Mouse (Mus musculus) lung, postnatal 0 days (tissue): ENCODE measurements around the gene Shisa2. TPM values are rescaled to one million over a fixed set of nuclear protein-coding genes. Genes with fewer than 3 reads are reported as not detected.

Experiments
- ATAC-seq: fragments of 200-750 bp; cut with Nextera tagmentation; 2 replicates; pipeline ENCODE4 v1.8.0; 2017; ENCODE audit warnings: moderate library complexity
- DNase-seq: peaks from one replicate; pipeline ENCODE4 v3.0.0-alpha.2; 2016; ENCODE audit warnings: low spot score
- H3K27ac ChIP-seq: fragments of 300-500 bp; sonication (generic); 2 replicates; pipeline ENCODE4 v1.5.1; 2014; ENCODE audit warnings: antibody characterized with exemption, mild to moderate bottlenecking, low read length, mixed read lengths
- H3K27me3 ChIP-seq: fragments of 300-500 bp; sonication (generic); replicated peaks from 2 replicates; pipeline ENCODE4 v1.6.1; 2014; ENCODE audit warnings: low read length, mixed read lengths; ENCODE audit not compliant: insufficient read depth
- H3K36me3 ChIP-seq: fragments of 300-500 bp; sonication (generic); 2 replicates; pipeline ENCODE4 v1.6.1; 2014; ENCODE audit warnings: low read length, mixed read lengths; ENCODE audit not compliant: insufficient read depth
- H3K4me1 ChIP-seq: fragments of 300-500 bp; sonication (generic); 2 replicates; pipeline ENCODE4 v1.6.1; 2014; ENCODE audit warnings: antibody characterized with exemption, low read depth, low read length, mixed read lengths; ENCODE audit not compliant: insufficient read depth
- H3K4me2 ChIP-seq: fragments of 300-500 bp; sonication (generic); replicated peaks from 2 replicates; pipeline ENCODE4 v1.6.1; 2014; ENCODE audit warnings: low read depth, mild to moderate bottlenecking, low read length, moderate library complexity, mixed read lengths
- H3K4me3 ChIP-seq: fragments of 300-500 bp; sonication (generic); 2 replicates; pipeline ENCODE4 v1.5.1; 2014; ENCODE audit warnings: low read depth, low read length
- H3K9ac ChIP-seq: fragments of 300-500 bp; sonication (generic); replicated peaks from 2 replicates; pipeline ENCODE4 v1.6.1; 2014; ENCODE audit warnings: low read depth, mild to moderate bottlenecking
- H3K9me3 ChIP-seq: fragments of 300-500 bp; sonication (generic); 2 replicates; pipeline ENCODE4 v1.6.1; 2016; ENCODE audit warnings: low read length, mixed read lengths
- CTCF ChIP-seq: IDR thresholded peaks from 2 replicates; pipeline ENCODE4 v1.5.1; 2016; ENCODE audit warnings: antibody characterized with exemption, mild to moderate bottlenecking
- EP300 ChIP-seq: IDR thresholded peaks from 2 replicates; pipeline ENCODE4 v1.6.1; 2016; ENCODE audit warnings: antibody characterized with exemption, mild to moderate bottlenecking, control low read depth
- WGBS: fragments of 180-500 bp; shearing (Covaris S2); extraction: QIAGEN DNeasy Blood & Tissue Kit; methylation state at CpG from one replicate; pipeline ENCODE4 v1.1.7; 2014; 5-methylcytosine and 5-hydroxymethylcytosine counted together
- polyA plus RNA-seq: library from polyadenylated mRNA; unstranded; fragments of >200 nt; fragmentation: Nextera tagmentation; extraction: Ambion mirVana; gene quantifications from 2 replicates; pipeline ENCODE4 v1.2.1, GENCODE M21; 2015

Gene Shisa2
- polyA plus RNA-seq, 1 experiment from 2014 or later: 10.6 TPM

DNA sequence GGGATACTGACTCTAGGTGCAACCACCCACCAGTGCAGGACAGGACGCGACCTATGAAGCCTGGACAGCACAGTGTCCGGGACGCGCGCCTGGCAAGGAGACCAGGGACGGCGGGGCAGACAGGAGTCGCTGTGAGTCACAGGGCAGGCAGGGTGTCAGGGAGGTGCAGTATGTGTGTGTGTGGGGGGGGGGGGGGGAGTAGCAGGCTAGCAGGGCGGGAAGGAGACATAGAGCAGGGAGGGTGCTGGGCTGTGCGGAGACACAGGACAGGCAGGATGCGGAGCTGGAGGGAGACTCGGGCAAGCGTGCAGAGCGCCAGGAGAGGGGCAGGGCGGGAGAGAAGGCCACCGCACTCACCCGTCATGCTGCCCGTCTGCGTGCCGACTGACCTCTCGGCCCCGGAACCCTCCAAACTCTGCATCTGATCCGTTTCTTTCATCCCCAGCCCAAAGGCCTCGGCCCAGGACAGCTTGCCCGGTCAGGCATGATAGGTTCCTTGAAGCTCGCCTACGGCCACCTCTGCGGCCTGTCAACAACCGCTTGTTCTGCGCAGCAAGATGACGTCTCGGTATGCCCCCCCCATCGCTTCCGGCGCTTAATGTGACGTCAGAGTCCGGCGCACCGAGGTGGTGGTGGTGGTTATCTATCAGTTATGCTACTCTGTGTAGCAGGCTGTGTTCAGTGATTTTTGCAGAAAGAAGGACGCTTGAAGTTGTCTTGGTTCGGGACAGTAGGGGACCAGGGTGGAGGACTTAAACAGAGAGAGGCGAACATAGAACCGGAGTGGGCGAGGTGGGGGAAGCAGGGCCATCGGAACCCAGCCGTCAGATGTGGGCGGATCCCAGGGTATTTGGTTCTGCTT lies 27.5 kb upstream of the Shisa2 start, which contains the start of gene Cdadc1:
TSS of gene Cdadc1 (minus strand) at position 562 of the 862 bp plus-strand sequence.
- peak within 1 kb of the TSS; percentile 87 for H3K9ac ChIP-seq
- H3K4me2 ChIP-seq: peak within 1 kb of the TSS; percentile 67
- peak within 1 kb of the TSS; percentile 70 for H3K27ac ChIP-seq
- WGBS: 3% methylated on average over 40 of the region's 48 CpGs
- TF ChIP-seq CTCF (peak; percentile 60), EP300 (no peak; the same call in 1 of the 2 replicates)
- no peaks in the 10 kb centered on the region for H3K9me3 ChIP-seq
- peaks cover 3% of the 10 kb centered on the region; the same call in 1 of the 2 replicates for H3K36me3 ChIP-seq
- peaks cover 7% of the 10 kb centered on the region; the same call in 1 of the 2 replicates for H3K4me1 ChIP-seq
- ATAC-seq (peak; percentile 95), DNase-seq (peak; percentile 89)
- H3K27me3 ChIP-seq: no peaks in the 10 kb centered on the region
- peak within 1 kb of the TSS; percentile 92 for H3K4me3 ChIP-seq

DNA sequence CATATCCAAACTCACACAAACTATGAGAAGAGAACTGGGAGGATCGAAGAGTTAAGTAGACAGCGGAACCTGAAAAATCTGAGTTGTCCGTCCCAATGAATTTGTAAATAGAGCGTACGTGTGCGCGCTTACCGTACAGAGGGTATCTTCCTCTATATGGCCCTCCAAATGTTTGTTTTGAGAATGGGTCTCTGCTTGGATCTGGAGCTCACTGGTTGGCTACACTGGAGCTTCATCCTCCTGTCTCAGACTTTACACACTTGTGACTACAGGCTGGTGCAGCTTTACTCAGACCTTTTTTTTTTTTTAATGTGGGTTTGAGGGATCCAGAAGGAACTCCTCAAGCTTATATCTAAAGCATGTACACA lies 26.9 kb upstream of the Shisa2 start:
- no peaks in the 10 kb centered on the region for H3K9me3 ChIP-seq
- peak; percentile 11; the same call in 1 of the 2 replicates for ATAC-seq
- peaks cover 3% of the 10 kb centered on the region; the same call in 1 of the 2 replicates for H3K36me3 ChIP-seq
- TF ChIP-seq EP300: no peak; the same call in 1 of the 2 replicates
- TF ChIP-seq CTCF: no peak
- H3K4me1 ChIP-seq: peaks cover 7% of the 10 kb centered on the region; the same call in 1 of the 2 replicates
- H3K4me3 ChIP-seq: peak overlapping the region; percentile 92
- 3% methylated on average over 8 of the region's 8 CpGs for WGBS
- no peaks in the 10 kb centered on the region for H3K27me3 ChIP-seq
- DNase-seq: no peak
- H3K4me2 ChIP-seq: peak overlapping the region; percentile 67
- H3K9ac ChIP-seq: peak overlapping the region; percentile 87
- peak overlapping the region; percentile 70 for H3K27ac ChIP-seq

GRCm38 (mm10) chr14:59604002-59604645 lies 21.0 kb upstream of the Shisa2 start:
- Histone ChIP-seq H3K27ac (no peak overlapping the region), H3K4me2 (no peak overlapping the region), H3K4me3 (no peak overlapping the region), H3K9me3 (no peaks in the 10 kb centered on the region), H3K36me3 (no peaks in the 10 kb centered on the region), H3K27me3 (no peaks in the 10 kb centered on the region), H3K4me1 (no peaks in the 10 kb centered on the region), H3K9ac (no peak overlapping the region)
- DNase-seq (peak; percentile 70), ATAC-seq (no peak)
- WGBS: 47% methylated on average over 5 of the region's 5 CpGs
- TF ChIP-seq EP300: no peak
- TF ChIP-seq CTCF: peak; percentile 75

DNA sequence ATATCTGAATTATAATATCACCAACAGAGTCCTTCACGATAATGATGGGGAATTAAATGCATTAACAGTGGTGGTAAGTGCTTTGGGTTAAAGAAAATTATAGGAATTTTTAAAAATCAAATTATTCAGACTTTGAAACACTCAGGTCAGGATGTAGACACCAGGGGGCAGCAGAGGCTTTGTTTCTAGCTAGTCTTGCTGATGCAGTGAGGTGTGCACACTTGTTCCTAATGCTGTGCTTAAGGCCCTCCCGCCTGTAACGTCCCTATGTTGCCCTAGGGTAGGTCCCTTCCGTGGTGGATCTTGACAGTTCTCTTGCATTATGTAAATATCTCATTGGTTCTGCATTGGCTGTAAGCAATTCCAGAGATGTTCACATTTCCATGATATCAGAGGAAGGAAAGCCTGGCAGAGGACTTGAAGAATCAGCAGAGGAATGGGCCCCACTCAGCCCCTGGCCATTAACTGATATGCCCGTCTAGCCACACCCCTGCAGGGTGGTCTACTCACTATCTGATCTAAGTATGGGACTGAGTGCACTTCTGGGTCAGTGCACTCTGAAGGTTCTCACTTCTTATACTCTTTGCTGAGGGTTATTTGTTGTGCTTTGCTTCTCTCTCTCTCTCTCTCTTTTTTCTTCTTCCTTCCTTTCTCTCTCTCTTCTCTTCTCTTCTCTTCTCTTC lies 19.3 kb upstream of the Shisa2 start:
- TF ChIP-seq EP300: no peak
- peak; percentile 80 for TF ChIP-seq CTCF
- 20% methylated on average over 5 of the region's 5 CpGs for WGBS
- peak; percentile 72 for DNase-seq
- Histone ChIP-seq H3K4me3 (no peak overlapping the region), H3K9ac (no peak overlapping the region), H3K4me2 (no peak overlapping the region), H3K9me3 (no peaks in the 10 kb centered on the region), H3K4me1 (no peaks in the 10 kb centered on the region), H3K27me3 (no peaks in the 10 kb centered on the region), H3K36me3 (no peaks in the 10 kb centered on the region), H3K27ac (no peak overlapping the region)
- no peak for ATAC-seq

DNA sequence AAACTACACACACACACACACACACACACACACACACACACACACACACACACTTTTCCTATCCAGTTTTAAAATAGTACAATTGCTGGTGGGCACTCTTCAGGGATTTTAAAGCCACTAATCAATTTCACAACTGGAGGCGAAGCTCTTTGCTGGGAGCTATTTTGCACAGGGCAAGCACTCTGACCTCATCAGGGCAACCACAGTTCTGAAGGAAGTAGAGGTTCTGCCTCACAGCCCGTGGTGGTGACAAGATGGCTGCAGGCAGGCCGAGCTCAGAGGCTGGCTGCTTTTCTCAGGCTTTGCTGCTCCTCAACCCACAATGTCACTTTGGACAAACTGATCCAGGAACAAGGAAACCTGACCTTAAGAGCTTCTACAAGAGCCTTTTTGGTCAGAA lies 18.1 kb upstream of the Shisa2 start:
- Histone ChIP-seq H3K9ac (no peak overlapping the region), H3K27ac (no peak overlapping the region), H3K27me3 (no peaks in the 10 kb centered on the region), H3K4me1 (no peaks in the 10 kb centered on the region), H3K4me3 (no peak overlapping the region), H3K36me3 (no peaks in the 10 kb centered on the region), H3K4me2 (no peak overlapping the region), H3K9me3 (no peaks in the 10 kb centered on the region)
- no peak for TF ChIP-seq CTCF
- TF ChIP-seq EP300: no peak
- WGBS: 48% methylated on average over 3 of the region's 3 CpGs
- DNase-seq (no peak), ATAC-seq (no peak)
